Mouse (Mus musculus): ENCODE measurements at regions not wholly inside any gene's neighbourhood (a gene's known extent, or its start where the extent isn't known, plus 50 kb on each side); places are given as distances from the start of the nearest gene placed in this dataset.
A peak's percentile ranks its signal among the peaks of the same experiment; 100 is the strongest.
"Not testable (repeated sequence)": the region's sequence is repeated elsewhere in the genome, so short reads cannot be mapped to it uniquely, and the experiment has no call there.

DNA sequence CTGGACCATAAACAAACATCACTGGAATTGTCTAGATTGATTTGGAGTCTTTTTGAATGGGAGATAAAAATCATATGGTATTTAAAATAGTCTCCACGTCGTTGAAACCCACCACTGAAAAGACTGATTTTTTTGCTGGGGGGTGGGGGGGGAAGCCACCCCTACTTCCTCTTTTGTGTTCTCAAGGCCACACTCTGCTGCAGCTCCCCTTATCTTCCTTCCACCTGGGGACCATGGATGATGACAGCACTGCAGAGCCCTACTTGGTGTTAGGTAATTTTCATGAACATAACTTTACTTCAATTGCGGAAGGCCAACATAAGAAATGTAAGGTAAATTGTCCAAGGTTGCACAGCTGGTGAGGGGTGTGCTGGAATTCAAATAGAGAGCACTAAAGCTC is 232.4 kb upstream of the Vrk2 start:
- DNase-seq (ENCODE audit: low spot score), result no peak

DNA sequence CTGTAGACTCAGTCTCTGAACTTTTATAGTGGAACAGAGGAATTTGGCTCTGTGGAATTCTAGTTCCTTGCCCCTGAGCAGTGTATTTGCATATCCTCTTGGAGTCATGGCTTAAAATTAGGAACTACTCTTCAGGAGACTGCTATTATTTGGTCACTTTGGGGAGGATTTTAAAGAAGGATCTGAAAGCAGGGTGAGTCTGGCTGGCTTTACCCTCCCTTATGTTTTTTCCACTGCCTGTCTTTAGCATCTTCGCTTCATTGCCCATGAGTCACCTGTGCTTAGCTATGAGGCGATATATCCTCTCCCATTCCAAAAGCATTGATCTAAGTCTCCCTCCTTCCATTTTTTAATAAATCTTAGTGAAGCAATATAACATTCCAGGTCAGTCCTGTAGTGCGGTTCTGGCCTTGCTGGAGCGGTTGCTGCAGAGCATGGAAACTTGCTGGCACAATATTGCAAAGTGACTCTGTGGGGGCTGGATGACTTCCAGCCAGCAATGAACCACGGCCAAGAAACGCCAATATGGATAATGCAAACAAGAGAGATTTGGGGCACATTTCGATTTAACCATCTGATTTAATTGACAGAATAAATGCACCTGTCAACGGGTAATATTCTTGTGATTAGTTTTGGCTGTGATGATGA is 230.4 kb upstream of the Vrk2 start:
- no peak for DNase-seq (ENCODE audit: low spot score)

DNA sequence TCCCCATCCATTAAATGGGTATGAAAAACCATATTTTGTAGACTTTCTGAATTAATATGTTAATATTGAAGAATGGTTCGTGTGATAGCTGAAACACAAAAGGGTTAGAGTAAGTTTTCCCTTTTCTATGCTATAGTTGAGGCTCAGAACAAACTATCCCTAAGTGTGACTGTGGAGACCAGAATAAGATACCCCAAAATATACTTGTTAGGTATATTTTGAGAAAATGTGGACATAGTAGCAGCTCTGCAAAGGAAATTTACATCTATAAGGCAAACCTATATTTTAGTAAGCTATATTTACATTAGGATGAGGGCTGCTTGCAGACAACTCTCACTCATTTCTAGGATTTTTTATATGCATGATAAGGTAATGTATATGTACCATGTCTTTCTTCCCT is 227.3 kb upstream of the Vrk2 start:
- DNase-seq (ENCODE audit: low spot score), result no peak

- no peak for DNase-seq (ENCODE audit: low spot score)
Observed at GRCm38 (mm10) chr11:26817316-26817715, 223.5 kb upstream of the Vrk2 start.

DNA sequence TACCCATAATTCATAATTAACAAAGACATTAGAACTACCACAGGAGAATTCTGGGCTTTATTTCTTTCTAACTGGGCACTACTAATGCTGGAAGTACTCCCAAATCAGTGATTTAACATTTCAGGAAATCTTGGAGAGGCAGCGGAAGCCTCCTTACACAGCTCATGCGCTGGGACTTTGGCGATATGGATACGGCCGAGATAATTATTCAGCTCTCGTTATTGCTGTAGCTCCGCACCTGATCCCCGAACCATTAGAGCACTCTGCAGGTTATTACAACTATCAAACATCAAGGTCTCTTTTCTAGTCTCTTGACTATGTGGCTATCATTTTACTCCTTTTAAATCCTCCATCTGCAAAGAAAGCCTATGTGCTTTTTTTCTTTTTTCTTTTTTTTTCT is 221.3 kb upstream of the Vrk2 start:
- no peak for DNase-seq (ENCODE audit: low spot score)

GRCm38 (mm10) chr11:26814601-26815000 is 220.8 kb upstream of the Vrk2 start:
- DNase-seq (ENCODE audit: low spot score), result no peak

DNA sequence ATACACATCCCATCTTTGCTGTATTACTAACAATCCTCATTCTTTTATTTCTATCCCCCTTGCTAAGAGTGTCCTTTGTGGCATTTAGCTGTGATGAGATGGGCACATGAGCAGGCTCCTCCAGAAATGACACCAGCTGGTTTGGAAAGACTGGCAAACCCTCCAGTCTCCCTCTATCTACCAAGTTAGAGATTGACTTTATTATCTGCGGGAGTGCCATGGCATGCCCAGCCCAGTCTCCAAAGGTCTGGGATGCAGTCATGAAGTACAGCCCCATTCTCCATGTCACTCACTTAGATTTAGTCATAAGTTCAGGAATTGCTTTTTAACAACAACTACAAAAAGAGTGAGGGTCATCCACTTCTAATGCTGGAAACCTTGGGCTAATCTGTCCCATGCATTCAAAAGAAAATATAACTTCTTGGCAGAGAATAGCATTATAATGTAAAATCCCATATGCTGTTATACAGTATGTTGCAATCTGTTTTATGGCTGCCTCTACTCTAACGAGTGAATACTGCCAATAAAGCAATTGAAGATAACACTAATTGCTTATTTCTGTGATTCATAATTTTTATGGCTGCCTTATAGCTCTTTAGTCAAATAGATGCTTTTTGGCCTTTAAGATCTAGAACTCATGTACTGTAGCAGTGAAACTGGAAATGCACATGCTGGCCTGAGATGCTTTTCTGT is 208.6 kb upstream of the Vrk2 start:
- no peak for DNase-seq (ENCODE audit: low spot score)

DNA sequence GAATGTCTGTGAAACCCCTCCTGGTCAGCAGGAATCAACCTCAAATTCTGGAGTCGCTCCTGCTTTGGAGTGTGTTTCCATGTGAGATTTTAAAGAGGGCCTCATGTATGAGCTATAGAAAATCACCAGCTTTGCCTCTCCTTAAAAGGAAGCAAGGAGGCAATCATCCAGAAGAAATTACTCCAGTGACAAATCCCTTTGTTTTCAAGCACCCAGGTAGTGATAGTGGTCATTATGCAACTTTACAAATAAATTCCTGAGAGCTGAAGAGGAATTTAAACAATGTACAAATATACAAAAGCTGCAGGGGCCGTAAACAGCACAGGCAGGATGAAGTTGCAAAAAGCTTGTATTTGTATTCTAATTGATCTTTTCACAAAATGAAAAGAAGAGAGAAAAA is 206.5 kb upstream of the Vrk2 start:
- DNase-seq (ENCODE audit: low spot score), result no peak

DNA sequence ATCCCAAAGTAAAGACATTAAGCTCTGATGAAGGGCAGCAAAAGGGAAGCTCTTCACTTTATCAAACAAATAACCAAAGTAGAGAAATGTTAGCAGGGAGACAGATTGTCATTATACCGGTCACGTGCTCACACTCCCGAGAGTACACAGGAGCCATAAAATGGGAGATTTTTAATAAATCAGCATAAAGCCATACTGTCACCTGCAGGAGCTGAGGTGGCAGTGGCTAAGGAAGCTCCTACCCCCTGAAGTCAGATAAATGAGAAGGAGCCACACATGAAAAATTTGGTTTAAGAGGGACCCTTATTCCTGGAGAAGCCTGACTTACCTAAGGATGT is 200.8 kb upstream of the Vrk2 start:
- no peak for DNase-seq (ENCODE audit: low spot score)

- DNase-seq (ENCODE audit: low spot score), result no peak
Observed at GRCm38 (mm10) chr11:26793928-26794628, 200.3 kb upstream of the Vrk2 start.

DNA sequence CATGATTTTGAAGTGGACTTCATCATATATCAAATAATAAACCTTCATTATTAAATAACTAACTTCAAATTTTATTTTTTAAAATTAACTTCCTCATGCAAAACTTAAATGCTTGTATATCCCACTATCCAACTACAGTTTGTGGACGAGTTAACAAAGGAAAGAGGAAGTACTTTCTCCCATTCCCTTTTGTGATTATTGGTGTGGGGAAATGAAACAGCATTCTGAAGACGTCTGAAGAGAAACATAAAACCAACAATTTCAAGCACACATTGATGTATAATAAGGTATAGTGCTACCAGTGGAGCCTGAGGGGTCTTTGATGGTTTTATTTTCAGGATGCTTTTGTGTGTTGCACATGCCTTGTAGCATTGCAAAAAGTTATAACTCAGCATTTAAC is 195.5 kb upstream of the Vrk2 start:
- DNase-seq (ENCODE audit: low spot score), result no peak

- peak; percentile 42 for DNase-seq (ENCODE audit: low spot score)
Observed at GRCm38 (mm10) chr11:26785164-26785563, 191.4 kb upstream of the Vrk2 start.

- peak; percentile 56 for DNase-seq (ENCODE audit: low spot score)
Observed at GRCm38 (mm10) chr11:26773122-26773796, 179.5 kb upstream of the Vrk2 start.

- DNase-seq (ENCODE audit: low spot score), result no peak
Observed at GRCm38 (mm10) chr11:26755576-26755975, 161.8 kb upstream of the Vrk2 start.

- peak; percentile 41 for DNase-seq (ENCODE audit: low spot score)
Observed at GRCm38 (mm10) chr11:26753616-26754015, 159.8 kb upstream of the Vrk2 start.

DNA sequence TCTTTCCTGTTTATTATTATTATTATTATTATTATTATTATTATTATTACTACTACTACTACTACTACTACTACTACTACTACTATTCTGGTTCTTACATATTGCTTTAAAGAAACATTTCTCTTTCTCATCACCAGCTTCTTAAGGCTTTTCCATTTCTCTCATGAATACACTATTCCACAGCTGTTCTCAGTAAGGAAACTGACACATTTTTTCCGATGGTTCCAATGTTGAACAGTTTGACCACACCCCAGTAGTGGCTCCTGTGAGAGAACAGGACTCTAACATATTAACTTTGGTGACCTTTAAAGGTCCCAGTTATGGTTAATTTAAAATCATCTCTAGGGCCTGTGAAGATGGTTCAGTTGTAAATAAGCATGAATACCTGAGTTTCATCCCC is 148.4 kb upstream of the Vrk2 start:
- DNase-seq (ENCODE audit: low spot score), result no peak

DNA sequence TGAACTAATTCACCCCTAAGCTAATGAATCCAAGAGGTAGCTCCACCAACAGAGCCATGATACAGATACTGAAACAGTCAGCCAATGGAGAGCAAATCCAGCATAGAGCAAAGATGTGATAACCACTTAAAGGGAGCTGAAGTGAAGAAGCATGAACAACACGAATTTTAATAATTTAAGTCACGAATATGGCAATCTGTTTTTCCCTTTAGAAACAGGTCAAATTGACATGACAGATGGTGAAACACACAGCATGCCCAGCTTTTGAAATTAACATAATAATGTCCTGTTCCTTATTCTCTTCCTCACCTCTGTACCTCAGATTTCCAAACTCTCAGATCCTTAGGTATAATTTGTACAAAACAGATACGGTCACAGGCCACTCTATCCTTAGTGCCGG is 145.9 kb upstream of the Vrk2 start:
- no peak for DNase-seq (ENCODE audit: low spot score)

GRCm38 (mm10) chr11:26726969-26727368 is 133.2 kb upstream of the Vrk2 start:
- DNase-seq (ENCODE audit: low spot score), result no peak

DNA sequence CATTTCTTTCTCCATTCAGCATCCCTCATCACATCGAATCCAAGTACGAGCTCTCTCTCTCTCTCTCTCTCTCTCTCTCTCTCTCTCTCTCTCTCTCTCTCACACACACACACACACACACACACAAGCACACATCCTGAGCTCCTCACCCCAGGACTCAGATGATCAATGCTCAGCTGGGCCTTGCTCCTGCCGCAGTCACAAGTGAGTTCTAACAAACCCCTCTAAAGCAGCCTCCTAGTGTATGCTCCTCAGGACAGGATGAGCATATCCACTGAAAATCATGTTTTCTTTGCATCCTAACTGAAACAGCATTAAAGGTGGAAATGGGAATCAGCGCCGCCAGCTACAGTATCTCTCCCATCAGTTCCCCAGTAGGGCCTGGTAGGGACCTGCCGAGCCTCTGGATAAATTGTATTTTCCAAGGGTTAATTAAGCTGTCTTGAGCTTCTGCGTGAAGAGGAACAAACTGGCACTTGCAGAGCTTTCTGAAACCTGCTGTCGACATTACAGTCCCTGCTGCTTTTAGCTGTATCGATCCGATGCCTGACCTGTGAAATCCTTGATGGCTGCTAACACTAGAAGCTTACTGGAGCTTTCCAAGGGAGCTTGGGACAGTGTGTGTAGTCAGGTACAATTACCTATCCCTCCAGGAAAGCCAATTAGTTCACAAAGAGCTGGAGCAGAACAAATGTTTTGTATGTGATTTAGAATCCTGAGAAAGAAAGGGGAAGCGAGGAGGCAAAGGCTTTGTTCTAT is 131.3 kb upstream of the Vrk2 start:
- DNase-seq (ENCODE audit: low spot score), result no peak

DNA sequence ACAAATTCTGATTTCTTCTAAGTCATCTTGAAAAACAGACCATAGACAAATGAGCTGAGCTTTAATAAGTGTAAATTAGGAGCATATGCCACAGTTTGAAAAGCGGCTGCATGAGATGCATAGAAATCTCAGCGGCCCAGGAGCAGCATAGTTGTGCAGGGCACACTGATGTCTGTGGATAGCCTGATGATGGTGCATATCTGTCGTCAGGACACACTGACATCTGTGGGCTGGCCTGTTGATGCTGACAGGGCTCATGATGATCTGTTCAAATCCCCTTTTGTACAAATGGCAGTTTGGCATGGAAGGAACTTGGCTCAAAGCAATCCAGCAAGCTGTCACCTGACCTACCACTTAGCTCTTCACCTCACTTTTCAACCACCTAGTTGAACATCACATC is 128.5 kb upstream of the Vrk2 start:
- DNase-seq (ENCODE audit: low spot score), result no peak

DNA sequence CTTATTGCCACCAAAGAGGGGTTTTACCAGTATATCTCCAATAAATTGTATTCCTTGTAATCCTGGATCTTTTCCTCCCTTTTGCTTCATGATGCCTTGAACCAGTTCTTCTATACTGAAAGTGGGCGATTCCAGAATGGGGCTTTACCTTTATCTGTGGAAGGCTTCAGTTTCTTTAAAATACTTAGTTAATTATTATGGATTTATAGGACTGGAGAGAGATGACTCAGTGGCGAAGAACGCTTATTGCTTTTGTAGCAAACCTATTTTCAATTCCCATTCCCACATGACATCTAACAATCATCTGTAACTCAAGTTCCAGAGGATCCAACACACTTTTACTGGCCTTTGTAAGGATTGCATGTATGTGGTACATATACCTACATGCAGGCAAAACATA is 127.4 kb upstream of the Vrk2 start:
- DNase-seq (ENCODE audit: low spot score), result no peak

- DNase-seq (ENCODE audit: low spot score), result not testable (repeated sequence)
Observed at GRCm38 (mm10) chr11:26711237-26711636, 117.4 kb upstream of the Vrk2 start.
